Mouse (Mus musculus) lung, postnatal 4 days (tissue): ENCODE results near the gene Lyl1.

Source experiments
- DNase-seq, 2 experiments: peaks; one replicate each; pipeline ENCODE4 v3.0.0; 2021

Lyl1 gene

GRCm38 (mm10) chr8:84703466-84704249 lies 2.4 kb downstream of the Lyl1 start:
- peak; percentile 47 to 60 for DNase-seq

DNA sequence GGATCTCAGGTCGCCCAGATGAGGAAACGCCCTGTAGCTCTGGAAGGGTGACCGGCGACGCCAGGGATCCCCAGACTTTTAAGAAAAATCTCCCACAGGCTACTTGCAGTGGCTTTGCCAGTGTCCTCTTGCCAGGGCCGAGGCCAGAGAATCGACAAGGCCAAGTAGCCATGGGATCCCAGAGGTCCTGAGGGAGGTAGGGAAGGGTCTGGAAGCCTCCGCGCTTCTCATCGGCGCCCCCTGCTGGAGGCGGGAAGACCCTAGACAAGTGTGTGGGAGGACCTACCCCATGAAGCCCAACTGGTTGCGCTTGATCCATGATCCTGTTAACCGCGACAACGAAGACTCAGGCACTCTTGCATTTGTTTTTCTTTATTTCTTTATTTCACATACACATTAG lies 3.1 kb downstream of the Lyl1 start:
- DNase-seq = peak; percentile 88

DNA sequence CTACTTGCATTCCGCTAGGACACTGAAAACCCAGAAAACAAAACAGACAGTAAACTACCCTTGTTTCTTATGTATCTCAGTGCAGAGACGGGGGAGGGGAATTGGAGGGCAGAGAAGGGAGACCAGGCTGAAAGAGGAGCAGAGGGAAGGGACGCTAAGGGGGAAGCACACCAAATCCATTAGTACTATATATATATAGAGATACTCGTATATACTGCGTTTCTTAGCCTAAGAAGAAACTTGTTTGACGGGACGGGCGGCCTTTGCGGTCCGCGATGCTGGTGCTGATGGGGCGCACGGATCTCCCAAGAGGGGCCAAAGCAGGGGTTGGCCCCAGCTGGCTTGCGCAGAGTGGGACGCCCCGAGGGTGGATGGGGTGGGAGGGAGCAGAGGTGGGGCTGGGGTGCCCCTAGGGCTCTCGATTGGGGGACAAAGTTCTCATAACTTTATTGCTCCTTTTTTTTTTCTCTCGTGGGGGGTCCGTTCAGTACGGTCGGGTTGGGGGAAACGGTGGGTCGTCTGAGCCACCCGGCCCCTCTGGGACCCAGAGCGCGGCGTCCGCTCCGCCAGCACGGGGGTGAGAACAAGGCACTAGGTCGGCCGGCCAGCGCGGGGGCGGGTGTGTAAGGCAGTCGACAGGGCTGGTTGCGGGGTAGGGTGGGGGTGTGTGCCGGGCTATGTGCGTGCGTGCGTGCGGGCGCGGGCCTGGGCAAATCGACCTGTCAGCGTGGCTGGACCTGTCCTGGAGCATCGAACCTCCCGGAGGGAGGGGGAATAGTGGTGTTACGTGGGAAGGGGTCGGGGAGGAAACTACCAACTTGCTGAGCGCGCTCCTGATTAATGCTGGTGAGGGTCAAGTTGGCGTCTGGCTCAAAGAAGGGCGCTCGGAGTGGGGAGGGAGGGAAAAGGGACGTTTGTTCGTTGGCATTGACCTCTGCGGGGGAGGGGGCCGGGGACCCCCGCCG lies 3.9 kb downstream of the Lyl1 start:
- DNase-seq = peak; percentile 64 to 71

DNA sequence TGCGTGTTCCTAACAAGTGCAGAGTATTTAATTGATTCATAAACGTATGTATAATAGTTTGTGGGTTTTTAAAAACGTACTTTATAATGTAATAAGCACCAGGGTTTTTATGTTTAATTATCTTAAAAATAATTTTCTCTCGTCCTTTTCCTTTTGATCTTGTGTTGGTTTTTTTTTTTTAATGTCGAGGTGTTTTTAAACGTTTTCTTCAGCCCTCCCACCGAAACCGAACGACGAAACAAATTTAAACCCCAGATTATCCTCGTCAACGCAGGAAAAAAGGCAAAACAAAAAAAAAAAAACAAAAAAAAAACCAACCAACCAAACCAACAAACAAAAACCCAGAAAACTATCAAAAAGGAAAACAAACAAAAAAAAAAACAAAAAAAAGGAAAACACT lies 4.7 kb downstream of the Lyl1 start:
- DNase-seq = no peak

DNA sequence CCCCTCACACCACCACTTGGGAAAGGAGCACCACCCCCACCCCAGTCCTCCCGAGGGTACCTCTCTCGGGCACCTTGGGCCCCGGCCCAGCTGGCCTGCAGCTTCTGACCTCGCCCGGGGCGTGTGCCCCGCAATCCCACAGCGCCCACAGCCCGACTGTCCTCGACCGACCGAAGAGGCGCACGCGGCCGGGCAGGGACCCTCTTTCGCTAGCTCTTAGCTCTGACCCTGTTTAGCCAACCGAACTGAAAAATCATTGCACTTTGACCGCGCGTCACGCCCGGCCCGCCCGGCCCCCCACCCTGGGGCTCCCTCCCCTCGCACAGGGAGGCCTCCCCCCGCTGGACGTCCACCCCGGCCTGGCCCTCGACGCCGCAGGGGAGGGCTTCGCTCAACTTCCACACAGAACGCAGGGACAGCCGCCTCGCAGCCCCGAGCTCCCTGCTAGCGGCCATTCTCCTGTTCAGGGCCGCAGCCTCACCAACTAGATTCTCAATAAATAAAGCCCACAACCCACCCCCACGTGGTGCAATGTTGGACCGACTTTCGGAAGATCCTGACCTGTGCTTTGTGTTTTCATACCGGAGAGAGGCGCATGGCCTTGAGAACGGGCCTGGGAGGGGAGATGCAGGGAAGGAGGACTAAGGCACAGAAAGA lies 5.5 kb downstream of the Lyl1 start:
- DNase-seq = peak; percentile 66 to 76

DNA sequence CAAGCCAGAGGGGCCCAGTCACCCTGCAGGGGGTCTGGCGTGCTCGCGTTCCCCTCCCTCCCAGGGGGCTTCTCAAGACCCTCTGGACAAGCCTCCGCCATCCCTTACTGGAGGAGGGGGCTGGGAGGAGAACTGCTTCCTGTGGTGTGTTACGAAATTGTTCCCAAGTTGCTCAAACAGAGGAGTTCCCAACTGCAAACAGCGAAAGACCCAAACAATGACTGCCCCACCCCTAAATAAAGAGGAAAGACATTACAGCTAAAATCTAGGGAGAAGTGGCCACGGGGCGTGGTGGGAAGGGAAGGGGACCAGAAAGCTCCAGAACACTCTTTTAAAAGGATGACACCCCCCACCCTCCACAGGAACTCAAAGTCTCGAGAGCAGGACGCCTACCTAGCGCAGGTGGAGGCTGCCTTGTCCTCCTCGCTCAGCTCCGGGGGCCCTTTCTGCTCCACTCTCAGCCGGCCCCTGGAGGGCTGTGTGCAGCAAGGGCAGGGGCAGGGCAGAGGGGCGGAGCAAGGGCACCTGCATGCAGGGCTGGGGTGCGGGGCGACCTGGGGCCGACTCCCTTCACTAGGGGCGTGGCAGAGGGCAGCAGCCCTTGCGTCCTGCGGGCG lies 6.1 kb downstream of the Lyl1 start:
- peak; percentile 82 to 89 for DNase-seq

DNA sequence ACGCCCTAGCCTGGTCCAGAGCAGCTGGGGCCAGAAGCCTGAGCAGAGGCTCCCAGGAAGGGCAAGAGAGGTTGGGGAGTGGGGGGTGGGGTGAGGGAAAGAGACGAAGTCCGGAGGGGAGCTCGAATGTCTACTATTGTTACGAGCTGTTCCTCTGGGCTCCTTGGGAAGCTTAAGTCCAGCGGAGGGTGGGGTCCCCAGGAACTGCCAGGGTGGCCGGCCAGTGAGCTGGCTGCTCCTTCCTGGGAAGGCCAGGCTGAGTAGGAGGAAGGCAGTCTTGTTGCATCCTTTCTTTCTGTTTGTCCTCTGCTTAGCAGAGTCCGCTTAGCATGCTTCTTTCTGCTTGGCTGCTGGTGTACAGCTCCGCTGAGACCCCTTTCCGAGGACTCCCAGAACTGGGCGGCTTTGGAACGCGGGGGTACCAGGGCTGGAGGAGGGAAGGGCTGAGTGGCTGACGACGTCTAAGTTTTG lies 6.8 kb downstream of the Lyl1 start:
- peak; percentile 64 to 79 for DNase-seq

DNA sequence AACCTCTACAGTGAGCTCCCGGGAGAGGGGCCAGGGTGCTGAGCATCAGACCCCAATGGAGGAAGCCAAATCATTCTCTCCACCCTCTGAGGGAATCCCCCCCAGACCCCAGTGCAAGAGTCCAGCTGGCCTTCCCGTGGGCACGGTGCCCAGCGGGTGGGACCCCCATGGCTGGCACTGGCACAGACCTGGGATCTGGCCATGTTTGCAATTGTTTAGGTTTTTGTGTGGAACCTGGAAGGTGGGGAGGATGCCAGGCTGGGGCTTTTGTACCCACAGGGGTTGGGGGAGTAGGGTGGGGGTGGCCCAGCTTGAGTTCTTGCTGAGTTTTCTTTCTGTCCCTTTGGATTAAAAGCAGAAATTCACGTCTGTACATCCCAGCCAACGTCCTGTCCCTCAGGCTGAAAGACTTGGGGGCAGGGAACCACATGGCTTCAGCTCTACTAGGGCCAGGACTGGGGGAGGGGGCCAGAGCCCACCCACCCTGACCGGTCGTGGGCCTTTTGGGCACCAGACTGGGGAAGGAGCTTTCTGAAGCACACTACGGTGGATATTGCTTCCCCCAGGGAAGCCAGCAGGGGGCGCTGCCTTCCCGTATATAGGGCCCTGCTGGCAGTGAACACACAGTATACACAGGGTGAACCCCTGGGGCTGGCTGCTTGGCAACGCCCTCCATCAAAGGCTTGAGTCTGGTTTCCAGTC lies 7.7 kb downstream of the Lyl1 start:
- peak; percentile 90 to 91 for DNase-seq

DNA sequence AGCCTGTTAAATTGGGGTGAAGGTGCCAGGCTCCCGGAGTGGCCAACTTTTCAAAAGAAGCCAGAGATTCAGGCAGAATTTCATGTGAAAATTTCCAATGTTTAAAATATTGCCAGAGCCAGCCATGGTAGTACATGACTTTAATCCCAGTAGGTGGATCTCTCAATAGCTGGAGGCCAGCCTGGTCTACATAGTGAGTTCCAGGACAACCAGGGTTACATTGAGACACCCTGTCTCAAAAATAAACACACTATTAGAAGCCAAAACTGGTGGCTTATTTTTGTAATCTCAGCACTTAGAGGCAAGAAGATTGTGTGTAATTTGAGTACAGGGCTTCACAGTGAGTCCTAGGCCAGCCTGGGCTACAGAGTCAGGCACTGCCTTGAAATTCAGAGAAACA lies 8.7 kb downstream of the Lyl1 start:
- DNase-seq = no peak

DNA sequence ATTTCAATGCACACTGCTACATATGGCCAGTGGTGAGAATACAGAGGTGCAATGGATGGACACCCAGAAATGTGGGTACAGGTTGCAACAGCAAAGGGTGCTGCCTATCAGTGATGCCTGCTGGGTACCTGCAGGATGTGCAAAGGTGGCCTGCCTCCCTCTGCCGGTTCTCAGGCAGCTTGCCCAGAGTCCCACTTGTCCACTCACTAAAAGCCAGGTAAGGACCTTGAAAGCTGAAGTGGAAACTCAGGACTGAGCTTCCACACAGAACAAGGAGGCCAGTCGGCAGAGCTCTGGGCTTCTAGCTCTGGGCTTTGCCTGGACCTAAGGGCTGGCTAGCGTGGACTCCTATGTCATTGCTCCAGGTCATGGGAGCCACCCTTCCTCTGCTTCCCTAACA lies 10.1 kb downstream of the Lyl1 start:
- DNase-seq = peak in 1 of 2 experiments; percentile 70

DNA sequence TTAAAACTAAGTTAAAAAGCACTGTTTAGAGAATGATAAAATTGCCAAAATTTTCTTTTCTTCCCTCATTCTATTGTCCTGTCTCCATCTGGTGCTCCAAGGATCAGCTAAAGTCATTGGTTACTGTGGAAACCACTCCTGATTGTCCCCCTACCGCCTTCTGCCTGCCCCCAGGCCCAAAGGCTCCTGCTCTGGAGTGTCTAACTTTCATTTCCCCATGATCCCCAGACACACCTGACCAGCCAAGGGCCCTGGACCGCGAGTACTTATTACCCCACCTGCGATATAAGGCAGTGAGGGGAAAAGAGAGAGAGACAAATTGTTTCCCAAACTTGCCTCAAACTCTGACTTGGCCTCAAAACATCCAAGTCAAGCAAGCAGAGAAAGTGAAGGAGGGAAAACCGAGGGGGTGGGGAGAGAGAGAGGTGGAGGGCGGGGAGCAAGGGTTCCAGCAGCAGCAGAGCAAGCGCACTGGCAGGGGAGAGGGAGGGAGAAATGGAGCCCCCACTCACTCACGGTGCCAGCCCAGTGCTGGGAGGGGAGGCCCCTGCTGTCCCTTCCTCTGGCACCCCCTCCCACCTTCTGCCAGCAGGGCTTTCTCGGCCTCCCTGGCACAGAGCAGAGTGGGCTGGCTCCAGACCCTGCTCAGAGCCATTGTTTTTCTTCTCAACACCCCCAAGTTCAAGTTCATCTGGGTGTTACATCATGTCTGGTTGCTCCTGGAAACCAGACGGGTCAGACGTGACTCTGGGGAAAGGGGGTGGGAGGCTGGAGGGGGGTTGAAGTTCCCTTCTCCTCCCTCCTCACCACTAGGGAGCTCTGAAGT lies 10.9 kb downstream of the Lyl1 start:
- DNase-seq = peak; percentile 79 to 91

DNA sequence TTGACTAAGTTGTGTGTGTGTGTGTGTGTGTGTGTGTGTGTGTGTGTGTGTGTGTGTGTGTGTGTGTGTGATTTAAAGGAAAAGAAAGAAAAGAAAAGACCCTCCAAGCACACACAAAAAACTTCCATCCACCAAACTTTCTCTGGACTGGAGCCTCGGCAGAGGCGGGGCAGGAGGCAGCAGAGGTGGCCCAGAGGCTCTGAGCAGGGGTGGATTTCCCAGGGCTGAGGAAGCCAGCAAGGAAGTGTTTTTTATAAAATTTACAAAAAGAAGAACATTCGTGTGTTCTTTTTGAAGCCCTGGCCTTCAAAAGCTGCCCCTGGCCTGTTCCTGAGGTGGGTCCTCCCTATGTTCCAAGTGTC lies 11.5 kb downstream of the Lyl1 start:
- DNase-seq = no peak

GRCm38 (mm10) chr8:84713381-84713780 lies 12.1 kb downstream of the Lyl1 start:
- no peak for DNase-seq

GRCm38 (mm10) chr8:84714161-84714560 lies 12.9 kb downstream of the Lyl1 start:
- DNase-seq = no peak

DNA sequence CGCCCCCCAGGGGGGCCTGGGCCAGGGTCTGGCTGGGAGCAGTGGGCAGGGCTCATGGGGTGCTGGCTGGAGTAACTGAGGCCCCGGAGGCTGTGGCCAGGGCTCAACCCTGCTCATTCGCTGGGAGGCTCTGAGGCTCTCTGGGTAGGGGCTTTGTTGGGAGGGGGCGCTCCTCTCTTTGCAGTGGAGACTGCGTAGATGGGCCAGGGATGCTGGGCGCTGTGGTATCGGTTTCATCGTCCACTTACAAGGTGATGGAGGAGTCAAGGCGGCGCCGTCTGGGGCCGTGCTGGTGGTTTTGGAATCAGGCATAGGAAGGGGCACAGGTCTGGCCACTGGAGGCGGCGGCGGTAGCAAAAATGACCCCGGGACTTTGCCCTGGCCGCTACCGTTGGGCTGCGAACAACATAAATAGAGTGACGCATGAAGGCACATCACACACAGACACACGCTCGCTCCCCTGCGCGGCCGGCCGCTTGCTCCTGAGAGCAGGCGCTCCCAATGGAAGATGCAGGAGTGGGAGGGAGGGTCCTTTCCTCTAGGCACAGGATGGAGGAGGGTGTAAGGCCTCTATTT lies 14.7 kb downstream of the Lyl1 start:
- no peak for DNase-seq

DNA sequence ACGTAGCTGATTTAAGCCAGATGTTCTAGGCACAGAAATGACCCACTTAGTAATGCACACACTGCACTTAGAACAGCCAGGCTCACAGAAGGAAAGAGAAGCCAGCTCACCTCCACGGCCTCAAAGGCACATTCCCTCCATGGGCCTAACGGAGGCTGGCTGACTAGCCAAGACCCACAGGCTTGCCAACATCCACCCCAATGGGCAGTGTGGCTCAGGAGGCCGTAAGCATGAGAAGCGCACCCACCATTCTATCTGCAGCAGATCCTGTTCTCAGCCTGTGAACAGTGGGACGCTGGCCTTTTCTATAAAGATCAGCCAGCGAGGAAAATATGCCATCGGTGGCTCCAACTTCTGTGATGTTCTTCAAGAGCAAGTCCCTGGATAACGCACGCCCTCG lies 15.5 kb downstream of the Lyl1 start:
- DNase-seq = no peak

DNA sequence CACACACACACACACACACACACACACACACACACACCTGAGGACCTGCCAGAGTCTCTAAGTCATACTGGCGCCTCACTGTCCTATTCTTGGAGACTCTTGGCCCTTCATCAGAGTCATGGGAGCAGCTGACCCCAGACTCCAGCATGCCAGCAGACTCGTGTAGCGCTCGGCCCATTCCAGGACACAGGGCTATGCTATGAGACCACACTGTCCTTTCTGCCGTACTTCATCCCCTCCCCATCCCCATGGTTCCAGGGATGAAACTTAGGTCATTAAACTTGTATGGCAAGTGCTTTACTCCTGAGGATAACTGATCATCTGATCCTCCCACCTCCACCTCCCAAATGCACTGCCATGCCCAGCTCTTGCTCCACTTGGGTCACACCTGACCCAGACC lies 17.2 kb downstream of the Lyl1 start:
- no peak for DNase-seq

GRCm38 (mm10) chr8:84718959-84719690 lies 17.9 kb downstream of the Lyl1 start:
- DNase-seq = peak in 1 of 2 experiments; percentile 16

DNA sequence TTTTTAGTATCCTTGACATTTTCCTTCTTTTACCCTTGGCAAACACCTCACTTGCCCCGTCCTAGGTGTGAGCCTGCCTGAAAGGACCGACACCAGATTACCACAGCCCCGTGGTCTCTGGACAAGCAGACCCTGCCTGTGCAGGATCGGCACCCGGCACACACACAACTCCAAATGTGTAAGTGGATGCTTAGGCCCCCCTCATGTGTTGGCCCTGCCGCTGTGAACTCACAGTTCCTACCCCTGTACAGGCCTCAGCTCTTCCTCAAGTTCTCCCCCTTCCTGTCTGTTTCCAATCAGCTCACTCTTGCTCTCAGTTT lies 21.2 kb downstream of the Lyl1 start:
- DNase-seq = no peak

DNA sequence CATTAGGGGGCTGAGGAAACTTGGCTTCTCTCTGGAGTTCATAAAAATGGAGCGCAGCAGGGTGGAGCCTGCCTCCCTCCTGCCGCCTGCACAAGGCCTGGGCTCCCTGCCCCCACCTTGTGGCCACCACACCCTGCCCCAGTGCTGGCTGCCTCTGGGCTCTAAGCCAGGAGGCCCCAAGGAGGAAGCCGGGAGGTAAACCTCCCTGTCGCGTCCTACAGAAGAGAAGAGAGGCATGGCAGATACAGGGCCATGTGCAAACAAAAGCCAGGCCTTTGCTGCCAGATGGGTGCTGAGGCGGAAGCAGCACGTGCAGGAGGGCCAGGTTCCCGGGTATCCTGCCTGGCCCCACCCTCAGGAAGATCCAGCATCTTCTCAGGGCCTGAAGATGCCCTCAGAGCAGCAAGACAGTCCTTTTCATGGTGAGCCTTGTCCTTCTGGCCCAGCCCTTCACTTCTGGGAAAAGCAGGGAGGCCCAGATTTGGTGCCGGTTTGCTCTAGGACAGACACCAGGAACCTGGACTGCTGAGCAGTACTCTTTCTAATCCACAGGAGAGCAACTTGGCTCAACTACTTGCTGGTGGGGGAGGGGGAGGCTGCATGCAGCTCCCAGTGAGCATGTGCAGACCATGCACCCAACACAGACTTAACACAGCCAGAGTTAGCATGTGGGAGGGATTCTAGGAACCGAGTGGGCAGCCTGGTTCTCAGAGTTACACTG lies 21.8 kb downstream of the Lyl1 start, which contains the start of gene G430095P16Rik:
Gene G430095P16Rik, plus strand, starts transcription at position 158 of the 721 bp plus-strand sequence.
- peak; percentile 92 to 96 for DNase-seq
